Mouse (Mus musculus) heart, adult 2 months (tissue): Measurements from ENCODE around the gene Ninj1. TPM values are rescaled to one million over a fixed set of nuclear protein-coding genes. Genes with fewer than 3 reads are reported as not detected.

Experiments used
- DNase-seq, 2 experiments: peaks; one replicate each; pipeline ENCODE4 v3.0.0; 2021
- H3K27ac ChIP-seq: fragments of 200-600 bp; 2 replicates; pipeline ENCODE4 v1.8.1; 2022
- H3K27me3 ChIP-seq: fragments of 200-500 bp; 2 replicates; pipeline ENCODE4 v1.6.1; 2012; ENCODE audit warnings: mild to moderate bottlenecking, low read length, inconsistent platforms, mixed read lengths; ENCODE audit not compliant: control insufficient read depth, insufficient read depth
- H3K36me3 ChIP-seq: fragments of 200-500 bp; 2 replicates; pipeline ENCODE4 v1.6.1; 2012; ENCODE audit warnings: low read length, inconsistent platforms; ENCODE audit not compliant: control insufficient read depth, insufficient read depth
- H3K4me1 ChIP-seq: fragments of 200-500 bp; 2 replicates; pipeline ENCODE4 v1.6.1; 2011; ENCODE audit warnings: low read length; ENCODE audit not compliant: control insufficient read depth, insufficient read depth
- H3K4me3 ChIP-seq: fragments of 200-600 bp; 2 replicates; pipeline ENCODE4 v1.8.1; 2022
- H3K79me2 ChIP-seq: fragments of 200-500 bp; replicated peaks from 2 replicates; pipeline ENCODE4 v1.6.1; 2012; ENCODE audit warnings: mild to moderate bottlenecking, inconsistent platforms, low read length, moderate library complexity, mixed read lengths; ENCODE audit not compliant: control insufficient read depth, insufficient read depth
- H3K9ac ChIP-seq: fragments of 200-500 bp; 2 replicates; pipeline ENCODE4 v1.6.1; 2012; ENCODE audit warnings: low read depth, mild to moderate bottlenecking, control low read depth, inconsistent platforms, low read length, mixed read lengths
- CTCF ChIP-seq: fragments of 200-600 bp; IDR thresholded peaks from 2 replicates; pipeline ENCODE4 v1.8.1; 2022; ENCODE audit warnings: antibody characterized with exemption, mild to moderate bottlenecking, moderate library complexity
- EP300 ChIP-seq: fragments of 200-500 bp; IDR thresholded peaks from 2 replicates; pipeline ENCODE4 v1.6.1; 2011; ENCODE audit warnings: low read depth, low read length, control low read depth; ENCODE audit not compliant: insufficient read depth
- POLR2A ChIP-seq: fragments of 200-500 bp; IDR thresholded peaks from 2 replicates; pipeline ENCODE4 v1.6.1; 2011; ENCODE audit warnings: mild to moderate bottlenecking, low read depth, low read length, control low read depth; ENCODE audit not compliant: insufficient read depth
- WGBS: fragments of 180-500 bp; shearing (Covaris S2); methylation state at CpG from one replicate; pipeline ENCODE4 v1.1.7; 2018; 5-methylcytosine and 5-hydroxymethylcytosine counted together
- intact Hi-C: fragments of 180-260 bp; cut with DNase I; formaldehyde crosslinking; loops from one replicate; pipeline ENCODE4 v1.15.1; 2025
- polyA plus RNA-seq: library from polyadenylated mRNA; depleted of rRNA; stranded (reverse); fragments of >200 nt; gene quantifications from 2 replicates; pipeline ENCODE4 v1.2.3, GENCODE M21; 2012
- total RNA-seq, 2 experiments: library from RNA; stranded (reverse); gene quantifications; 2 replicates each; pipeline ENCODE4 v1.2.3; 2021

The Ninj1 gene
- total and polyA plus RNA-seq, 3 experiments: 108 to 220 (median 152) TPM

- Histone ChIP-seq H3K79me2 (no peaks in the 10 kb centered on the region), H3K36me3 (no peaks in the 10 kb centered on the region), H3K27ac (no peak overlapping the region), H3K9ac (no peak overlapping the region), H3K4me3 (no peak overlapping the region), H3K4me1 (no peaks in the 10 kb centered on the region), H3K27me3 (no peaks in the 10 kb centered on the region)
- intact Hi-C loops: no loop called here
- no peak for DNase-seq
- 73% methylated on average over 3 of the region's 3 CpGs for WGBS
- TF ChIP-seq EP300 (no peak), CTCF (no peak), POLR2A (no peak)
These were observed 37.9 kb downstream of the Ninj1 start for GRCm38 (mm10) chr13:49225159-49225558.

- WGBS: 51% methylated on average over 4 of the region's 4 CpGs
- no peak for TF ChIP-seq EP300
- TF ChIP-seq POLR2A: no peak
- TF ChIP-seq CTCF: no peak
- no peaks in the 10 kb centered on the region for H3K79me2 ChIP-seq
- H3K27ac ChIP-seq: no peak overlapping the region
- H3K4me3 ChIP-seq: no peak overlapping the region
- H3K9ac ChIP-seq: no peak overlapping the region
- no peak for DNase-seq
- intact Hi-C loops: no loop called here
- H3K36me3 ChIP-seq: no peaks in the 10 kb centered on the region
- H3K27me3 ChIP-seq: no peaks in the 10 kb centered on the region
- H3K4me1 ChIP-seq: no peaks in the 10 kb centered on the region
These were observed 38.3 kb downstream of the Ninj1 start for GRCm38 (mm10) chr13:49225633-49226032.

DNA sequence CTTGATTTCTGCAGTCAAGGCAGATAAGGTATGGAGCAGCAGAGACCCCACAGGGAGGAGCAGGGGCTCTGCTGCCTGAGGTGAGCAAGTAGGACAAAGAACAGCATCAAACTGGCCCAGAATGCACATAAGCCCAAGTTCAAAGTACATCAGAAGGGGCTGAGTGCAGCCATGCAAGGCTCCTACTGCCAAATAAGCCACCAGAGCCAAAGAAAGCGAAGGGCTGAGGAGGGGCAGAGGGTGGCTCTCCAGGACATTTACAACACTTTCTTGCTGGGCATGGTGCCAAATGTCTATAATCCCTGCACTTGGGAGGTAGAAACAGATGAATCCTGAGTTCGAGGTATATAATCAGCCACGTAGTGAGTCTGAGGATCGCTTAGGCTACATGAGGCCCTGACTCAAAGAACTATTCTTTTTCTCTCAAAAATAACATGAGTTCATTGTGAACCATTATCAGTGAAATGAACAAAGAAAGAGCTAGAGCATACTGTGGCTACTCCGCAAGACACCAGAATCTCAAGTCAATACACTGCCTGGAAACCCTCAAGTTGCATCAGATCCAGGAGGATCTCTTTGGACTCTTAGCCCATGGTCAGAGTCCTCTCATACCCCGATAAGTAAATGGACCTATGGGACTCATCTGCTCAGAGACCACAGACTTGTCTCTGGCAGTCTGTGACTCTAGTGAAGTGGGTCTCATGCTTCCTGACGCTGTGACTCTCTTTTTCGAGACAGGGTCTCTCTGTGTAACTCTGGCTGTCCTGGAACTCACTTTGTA lies 46.7 kb downstream of the Ninj1 start:
- DNase-seq: no peak
- no peaks in the 10 kb centered on the region for H3K4me1 ChIP-seq
- H3K36me3 ChIP-seq: no peaks in the 10 kb centered on the region
- TF ChIP-seq CTCF (no peak), EP300 (no peak), POLR2A (no peak)
- H3K9ac ChIP-seq: no peak overlapping the region
- 89% methylated on average over 8 of the region's 8 CpGs for WGBS
- no peak overlapping the region for H3K27ac ChIP-seq
- H3K79me2 ChIP-seq: no peaks in the 10 kb centered on the region
- H3K27me3 ChIP-seq: no peaks in the 10 kb centered on the region
- intact Hi-C loops: no loop called here
- H3K4me3 ChIP-seq: no peak overlapping the region

- H3K27me3 ChIP-seq: no peaks in the 10 kb centered on the region
- no peak for DNase-seq
- WGBS: 96% methylated on average over 4 of the region's 4 CpGs
- no peak overlapping the region for H3K4me3 ChIP-seq
- intact Hi-C loops: no loop called here
- no peaks in the 10 kb centered on the region for H3K4me1 ChIP-seq
- H3K79me2 ChIP-seq: no peaks in the 10 kb centered on the region
- TF ChIP-seq EP300 (no peak), CTCF (peak; percentile 11; the same call in 1 of the 2 replicates)
- no peaks in the 10 kb centered on the region for H3K36me3 ChIP-seq
- no peak overlapping the region for H3K9ac ChIP-seq
- no peak overlapping the region for H3K27ac ChIP-seq
These were observed 47.4 kb downstream of the Ninj1 start for GRCm38 (mm10) chr13:49234711-49235110.

- no peak for DNase-seq
- no peak overlapping the region for H3K4me3 ChIP-seq
- no peaks in the 10 kb centered on the region for H3K79me2 ChIP-seq
- intact Hi-C loops: no loop called here
- no peak overlapping the region for H3K27ac ChIP-seq
- H3K9ac ChIP-seq: no peak overlapping the region
- no peaks in the 10 kb centered on the region for H3K27me3 ChIP-seq
- WGBS: 82% methylated on average over 8 of the region's 8 CpGs
- TF ChIP-seq EP300: no peak
- TF ChIP-seq POLR2A: no peak
- no peak for TF ChIP-seq CTCF
- no peaks in the 10 kb centered on the region for H3K36me3 ChIP-seq
- H3K4me1 ChIP-seq: no peaks in the 10 kb centered on the region
These were observed 50.3 kb downstream of the Ninj1 start for GRCm38 (mm10) chr13:49237617-49238016.

GRCm38 (mm10) chr13:49238737-49239136 lies 51.5 kb downstream of the Ninj1 start:
- H3K9ac ChIP-seq: no peak overlapping the region
- no peak overlapping the region for H3K4me3 ChIP-seq
- no peaks in the 10 kb centered on the region for H3K4me1 ChIP-seq
- 96% methylated on average over 8 of the region's 8 CpGs for WGBS
- DNase-seq: no peak
- no peak overlapping the region for H3K27ac ChIP-seq
- H3K36me3 ChIP-seq: no peaks in the 10 kb centered on the region
- no peak for TF ChIP-seq POLR2A
- TF ChIP-seq CTCF: no peak
- TF ChIP-seq EP300: no peak
- intact Hi-C loops: no loop called here
- H3K27me3 ChIP-seq: no peaks in the 10 kb centered on the region
- H3K79me2 ChIP-seq: no peaks in the 10 kb centered on the region
